Mouse (Mus musculus) lung, embryonic 16.5 days (tissue): ENCODE measurements around the gene Hcn1. TPM values are rescaled to one million over a fixed set of nuclear protein-coding genes. Genes with fewer than 3 reads are reported as not detected.

Experiments used
- ATAC-seq: fragments of 200-750 bp; cut with Nextera tagmentation; 2 replicates; pipeline ENCODE4 v1.8.0; 2017; ENCODE audit warnings: low read depth, mild to moderate bottlenecking, moderate library complexity
- H3K27ac ChIP-seq: fragments of 300-500 bp; sonication (generic); 2 replicates; pipeline ENCODE4 v1.5.1; 2014; ENCODE audit warnings: mild to moderate bottlenecking, control low read depth, low read length
- H3K27me3 ChIP-seq: fragments of 300-500 bp; sonication (generic); 2 replicates; pipeline ENCODE4 v1.6.1; 2014; ENCODE audit warnings: low read depth, low read length, mixed read lengths; ENCODE audit not compliant: control insufficient read depth, insufficient read depth
- H3K36me3 ChIP-seq: fragments of 300-500 bp; sonication (generic); 2 replicates; pipeline ENCODE4 v1.6.1; 2014; ENCODE audit warnings: low read length; ENCODE audit not compliant: control insufficient read depth, insufficient read depth
- H3K4me1 ChIP-seq: fragments of 300-500 bp; sonication (generic); replicated peaks from 2 replicates; pipeline ENCODE4 v1.6.1; 2014; ENCODE audit warnings: low read length, mixed read lengths; ENCODE audit not compliant: control insufficient read depth, insufficient read depth
- H3K4me2 ChIP-seq: fragments of 300-500 bp; sonication (generic); 2 replicates; pipeline ENCODE4 v1.6.1; 2014; ENCODE audit warnings: low read depth, low read length, control low read depth
- H3K4me3 ChIP-seq: fragments of 300-500 bp; sonication (generic); 2 replicates; pipeline ENCODE4 v1.5.1; 2014; ENCODE audit warnings: mild to moderate bottlenecking, low read length, control low read depth
- H3K9ac ChIP-seq: fragments of 300-500 bp; sonication (generic); 2 replicates; pipeline ENCODE4 v1.6.1; 2014; ENCODE audit warnings: low read length, control low read depth
- H3K9me3 ChIP-seq: fragments of 300-500 bp; sonication (generic); 2 replicates; pipeline ENCODE4 v1.6.1; 2016; ENCODE audit warnings: low read length; ENCODE audit not compliant: control insufficient read depth
- WGBS: fragments of 180-500 bp; shearing (Covaris S2); extraction: QIAGEN DNeasy Blood & Tissue Kit; methylation state at CpG from one replicate; pipeline ENCODE4 v1.1.7; 2014; 5-methylcytosine and 5-hydroxymethylcytosine counted together
- polyA plus RNA-seq: library from polyadenylated mRNA; unstranded; fragments of >200 nt; fragmentation: Nextera tagmentation; extraction: Ambion mirVana; gene quantifications from 2 replicates; pipeline ENCODE4 v1.2.1, GENCODE M21; 2015

The Hcn1 gene
- polyA plus RNA-seq, 1 experiment from 2014 or later, result 0.18 TPM

GRCm38 (mm10) chr13:117724083-117724482 is 122.0 kb downstream of the Hcn1 start:
- WGBS, result 45% methylated on average over 3 of the region's 3 CpGs

DNA sequence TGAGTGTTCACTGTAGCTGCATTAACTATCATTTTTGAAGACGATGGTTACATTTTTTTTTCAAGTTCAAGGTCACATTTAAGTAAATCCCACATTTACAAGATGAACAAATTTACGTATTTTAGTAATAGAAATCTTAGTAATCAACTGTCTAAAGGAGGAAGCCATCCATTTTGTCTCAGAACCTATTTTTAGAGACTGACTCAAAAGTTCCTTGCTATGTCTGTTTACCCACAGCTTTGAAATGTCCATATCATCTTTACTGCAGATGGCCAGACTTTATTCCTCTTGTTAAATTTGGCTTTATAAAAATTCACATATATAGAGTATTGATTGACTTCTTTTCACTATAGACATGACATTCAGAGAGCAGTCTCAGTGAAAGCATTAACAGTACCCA is 126.3 kb downstream of the Hcn1 start:
- Histone ChIP-seq H3K4me2 (no peak overlapping the region), H3K9me3 (no peaks in the 10 kb centered on the region), H3K27ac (no peak overlapping the region), H3K4me1 (no peaks in the 10 kb centered on the region), H3K9ac (no peak overlapping the region), H3K36me3 (no peaks in the 10 kb centered on the region), H3K27me3 (no peaks in the 10 kb centered on the region), H3K4me3 (no peak overlapping the region)
- ATAC-seq, result no peak
- 63% methylated on average over 2 of the region's 2 CpGs for WGBS

More at GRCm38 (mm10) chr13:117724083-117724482, 122.0 kb downstream of the Hcn1 start:
- ATAC-seq, result peak; percentile 89
- no peaks in the 10 kb centered on the region for H3K9me3 ChIP-seq
- no peaks in the 10 kb centered on the region for H3K36me3 ChIP-seq
- no peak overlapping the region for H3K4me3 ChIP-seq
- H3K9ac ChIP-seq, result no peak overlapping the region
- no peaks in the 10 kb centered on the region for H3K4me1 ChIP-seq
- H3K27me3 ChIP-seq, result no peaks in the 10 kb centered on the region
- H3K4me2 ChIP-seq, result no peak overlapping the region
- 0 out of 2 replicates have a peak overlapping the region, but pooled peaks have one; percentile 52 for H3K27ac ChIP-seq

GRCm38 (mm10) chr13:117732738-117733137 is 130.6 kb downstream of the Hcn1 start:
- no peak overlapping the region for H3K4me3 ChIP-seq
- H3K27me3 ChIP-seq, result no peaks in the 10 kb centered on the region
- H3K4me1 ChIP-seq, result no peaks in the 10 kb centered on the region
- H3K36me3 ChIP-seq, result no peaks in the 10 kb centered on the region
- no peaks in the 10 kb centered on the region for H3K9me3 ChIP-seq
- H3K4me2 ChIP-seq, result no peak overlapping the region
- no peak for ATAC-seq
- H3K9ac ChIP-seq, result no peak overlapping the region
- no peak overlapping the region for H3K27ac ChIP-seq

GRCm38 (mm10) chr13:117744451-117744850 is 142.3 kb downstream of the Hcn1 start:
- Histone ChIP-seq H3K36me3 (no peaks in the 10 kb centered on the region), H3K9me3 (no peaks in the 10 kb centered on the region), H3K4me1 (no peaks in the 10 kb centered on the region), H3K27ac (no peak overlapping the region), H3K4me3 (no peak overlapping the region), H3K27me3 (no peaks in the 10 kb centered on the region), H3K4me2 (no peak overlapping the region), H3K9ac (no peak overlapping the region)
- ATAC-seq, result no peak
- WGBS, result 81% methylated on average over 3 of the region's 3 CpGs

- no peak overlapping the region for H3K27ac ChIP-seq
- no peaks in the 10 kb centered on the region for H3K27me3 ChIP-seq
- no peaks in the 10 kb centered on the region for H3K9me3 ChIP-seq
- no peak overlapping the region for H3K4me2 ChIP-seq
- H3K4me1 ChIP-seq, result no peaks in the 10 kb centered on the region
- no peak overlapping the region for H3K9ac ChIP-seq
- WGBS, result 70% methylated on average over 3 of the region's 3 CpGs
- no peak overlapping the region for H3K4me3 ChIP-seq
- no peaks in the 10 kb centered on the region for H3K36me3 ChIP-seq
- no peak for ATAC-seq
Observed at GRCm38 (mm10) chr13:117745173-117745572, 143.1 kb downstream of the Hcn1 start.

DNA sequence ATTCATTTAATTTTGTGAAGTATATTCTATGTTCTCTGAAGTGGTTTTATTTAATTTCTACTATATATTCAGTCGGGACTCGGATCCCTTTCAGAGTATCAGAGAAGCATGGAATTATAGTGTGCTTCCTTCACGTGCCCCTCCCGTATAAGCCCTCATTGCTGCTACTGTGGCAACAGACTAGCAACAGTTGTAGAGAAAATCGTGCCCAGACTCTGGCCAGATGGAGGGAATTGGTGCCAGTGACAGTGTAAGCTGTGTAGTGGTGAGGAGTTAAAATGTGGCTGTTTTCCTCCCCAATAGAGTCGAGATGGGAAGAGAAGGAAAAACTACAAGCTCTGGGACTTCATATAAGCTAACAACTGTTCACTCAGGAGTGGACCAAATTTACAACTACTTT is 163.4 kb downstream of the Hcn1 start:
- Histone ChIP-seq H3K4me1 (no peaks in the 10 kb centered on the region), H3K9ac (no peak overlapping the region), H3K4me2 (no peak overlapping the region), H3K27ac (no peak overlapping the region), H3K27me3 (no peaks in the 10 kb centered on the region), H3K4me3 (no peak overlapping the region), H3K9me3 (no peaks in the 10 kb centered on the region), H3K36me3 (no peaks in the 10 kb centered on the region)
- WGBS, result 71% methylated on average over 6 of the region's 6 CpGs
- no peak for ATAC-seq

- no peak overlapping the region for H3K27ac ChIP-seq
- WGBS, result 86% methylated on average over 2 of the region's 2 CpGs
- no peak overlapping the region for H3K4me2 ChIP-seq
- ATAC-seq, result no peak
- no peaks in the 10 kb centered on the region for H3K27me3 ChIP-seq
- no peaks in the 10 kb centered on the region for H3K36me3 ChIP-seq
- no peaks in the 10 kb centered on the region for H3K4me1 ChIP-seq
- no peaks in the 10 kb centered on the region for H3K9me3 ChIP-seq
- no peak overlapping the region for H3K4me3 ChIP-seq
- H3K9ac ChIP-seq, result no peak overlapping the region
Observed at GRCm38 (mm10) chr13:117785376-117785775, 183.3 kb downstream of the Hcn1 start.

- Histone ChIP-seq H3K36me3 (no peaks in the 10 kb centered on the region), H3K27me3 (no peaks in the 10 kb centered on the region), H3K9me3 (no peaks in the 10 kb centered on the region; the same call in 1 of the 2 replicates), H3K9ac (no peak overlapping the region), H3K4me2 (no peak overlapping the region), H3K4me3 (no peak overlapping the region), H3K4me1 (no peaks in the 10 kb centered on the region), H3K27ac (no peak overlapping the region)
- WGBS, result 32% methylated on average over 1 of the region's 1 CpGs
- ATAC-seq, result no peak
Observed at GRCm38 (mm10) chr13:117792861-117793260, 190.7 kb downstream of the Hcn1 start.

- no peaks in the 10 kb centered on the region for H3K9me3 ChIP-seq
- no peak for ATAC-seq
Observed at GRCm38 (mm10) chr13:117801061-117801460, 198.9 kb downstream of the Hcn1 start.

GRCm38 (mm10) chr13:117827628-117828027 is 225.5 kb downstream of the Hcn1 start:
- 59% methylated on average over 5 of the region's 5 CpGs for WGBS
- ATAC-seq, result no peak
- H3K4me3 ChIP-seq, result no peak overlapping the region
- H3K27me3 ChIP-seq, result no peaks in the 10 kb centered on the region
- H3K9ac ChIP-seq, result no peak overlapping the region
- no peaks in the 10 kb centered on the region for H3K9me3 ChIP-seq
- no peaks in the 10 kb centered on the region for H3K4me1 ChIP-seq
- H3K27ac ChIP-seq, result no peak overlapping the region
- H3K4me2 ChIP-seq, result no peak overlapping the region
- H3K36me3 ChIP-seq, result no peaks in the 10 kb centered on the region

More at GRCm38 (mm10) chr13:117801061-117801460, 198.9 kb downstream of the Hcn1 start:
- Histone ChIP-seq H3K9ac (no peak overlapping the region), H3K27me3 (no peaks in the 10 kb centered on the region), H3K27ac (no peak overlapping the region), H3K36me3 (no peaks in the 10 kb centered on the region), H3K4me2 (no peak overlapping the region), H3K4me3 (no peak overlapping the region), H3K4me1 (no peaks in the 10 kb centered on the region)
